Mouse (Mus musculus) heart, embryonic 13.5 days (tissue): ENCODE data around the gene Map7d1. TPM values are rescaled to one million over a fixed set of nuclear protein-coding genes. Genes with fewer than 3 reads are reported as not detected.
A peak's percentile ranks its signal among the peaks of the same experiment; 100 is the strongest.

Experiments used
- ATAC-seq: fragments of 200-750 bp; cut with Nextera tagmentation; 2 replicates; pipeline ENCODE4 v1.8.0; 2017; ENCODE audit warnings: moderate TSS enrichment; ENCODE audit not compliant: insufficient number of reproducible peaks, low FRiP score, low TSS enrichment; ENCODE audit errors: extremely low read depth
- H3K27ac ChIP-seq: fragments of 300-500 bp; sonication (generic); replicated peaks from 2 replicates; pipeline ENCODE4 v1.5.1; 2015; ENCODE audit warnings: moderate library complexity, mild to moderate bottlenecking, inconsistent platforms
- H3K27me3 ChIP-seq: fragments of 300-500 bp; sonication (generic); replicated peaks from 2 replicates; pipeline ENCODE4 v1.6.1; 2015; ENCODE audit warnings: mild to moderate bottlenecking, inconsistent platforms
- H3K36me3 ChIP-seq: fragments of 300-500 bp; sonication (generic); 2 replicates; pipeline ENCODE4 v1.6.1; 2015; ENCODE audit warnings: mild to moderate bottlenecking, inconsistent platforms
- H3K4me1 ChIP-seq: fragments of 300-500 bp; sonication (generic); 2 replicates; pipeline ENCODE4 v1.6.1; 2015; ENCODE audit warnings: inconsistent platforms
- H3K4me2 ChIP-seq: fragments of 300-500 bp; sonication (generic); 2 replicates; pipeline ENCODE4 v1.6.1; 2015; ENCODE audit warnings: inconsistent platforms, mild to moderate bottlenecking, moderate library complexity
- H3K4me3 ChIP-seq: fragments of 300-500 bp; sonication (generic); 2 replicates; pipeline ENCODE4 v1.5.1; 2015; ENCODE audit warnings: moderate library complexity, mild to moderate bottlenecking, inconsistent platforms
- H3K9ac ChIP-seq: fragments of 300-500 bp; sonication (generic); 2 replicates; pipeline ENCODE4 v1.6.1; 2015; ENCODE audit warnings: inconsistent platforms, mild to moderate bottlenecking, moderate library complexity
- H3K9me3 ChIP-seq: fragments of 300-500 bp; sonication (generic); 2 replicates; pipeline ENCODE4 v1.6.1; 2016; ENCODE audit warnings: inconsistent platforms
- WGBS: fragments of 180-500 bp; shearing (Covaris S2); methylation state at CpG from one replicate; pipeline ENCODE4 v1.1.7; 2015; ENCODE audit warnings: mixed read lengths; 5-methylcytosine and 5-hydroxymethylcytosine counted together
- polyA plus RNA-seq: library from polyadenylated mRNA; unstranded; fragments of >200 nt; fragmentation: Nextera tagmentation; extraction: Ambion mirVana; gene quantifications from 2 replicates; pipeline ENCODE4 v1.2.1, GENCODE M21; 2015

Map7d1 gene
- polyA plus RNA-seq: 36.7 and 37.1 TPM in 2 replicates

DNA sequence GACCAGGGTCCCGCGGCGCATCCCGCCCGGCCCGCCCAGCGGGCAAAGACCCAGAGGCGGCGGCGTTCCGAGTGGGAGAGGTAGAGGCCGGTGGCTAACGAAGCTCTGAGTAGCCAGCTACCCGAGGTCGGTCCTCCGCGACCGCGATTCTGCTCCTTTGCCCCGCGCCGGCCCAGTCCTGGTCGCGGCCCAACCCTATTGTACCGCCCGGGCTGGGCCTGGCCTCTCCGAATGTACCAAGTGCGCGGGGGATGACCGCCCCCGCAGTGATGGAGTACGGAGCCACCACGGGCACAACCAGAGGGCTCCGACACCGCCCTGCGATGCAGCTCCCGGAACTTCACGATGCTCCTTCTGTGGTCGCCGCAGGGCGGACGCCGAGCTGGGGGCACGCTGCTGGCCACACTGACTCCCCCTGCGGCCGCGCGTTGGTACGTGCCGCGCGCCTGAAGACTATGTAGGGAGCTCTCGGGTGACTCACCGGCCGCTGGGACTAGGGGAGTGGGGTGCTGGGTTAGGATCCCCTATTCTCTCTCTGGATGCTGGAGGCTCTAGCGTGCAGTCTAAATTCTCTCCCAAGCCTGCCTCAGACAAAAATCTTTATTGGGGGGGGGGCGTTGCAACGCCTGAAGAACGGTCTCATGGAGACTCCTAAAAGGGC is at the start of gene Map7d1:
Map7d1 (minus strand) TSS at position 213 of the 661 bp plus-strand sequence.
- Histone ChIP-seq H3K9me3 (no peaks in the 10 kb centered on the region), H3K4me2 (peak within 1 kb of the TSS; percentile 98), H3K36me3 (no peaks in the 10 kb centered on the region), H3K4me3 (peak within 1 kb of the TSS; percentile 99), H3K4me1 (peaks cover 80% of the 10 kb centered on the region), H3K27me3 (no peaks in the 10 kb centered on the region), H3K27ac (peak within 1 kb of the TSS; percentile 96), H3K9ac (peak within 1 kb of the TSS; percentile 100)
- ATAC-seq: peak; percentile 84
- WGBS: under 1% methylated on average over 59 of the region's 59 CpGs

DNA sequence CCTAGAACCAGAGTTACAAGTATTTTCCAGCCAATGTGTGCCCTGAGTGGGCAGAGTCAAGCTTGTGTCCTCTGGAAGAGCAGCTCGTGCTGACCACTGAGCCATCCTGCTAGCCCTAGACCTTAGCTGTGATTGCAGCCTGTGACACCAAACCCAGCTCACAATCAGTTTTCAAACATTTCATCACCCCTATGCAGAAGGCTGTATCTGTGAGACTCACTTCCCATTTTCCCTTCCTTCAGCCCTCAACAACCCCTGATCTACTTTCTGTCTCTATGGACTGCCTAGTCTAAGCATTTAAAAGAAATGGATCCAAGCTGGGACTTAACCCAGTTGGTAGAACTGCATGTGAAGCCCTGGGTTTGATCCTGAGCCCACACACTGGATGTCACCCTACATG is 49.3 kb upstream of the Map7d1 start:
- H3K27ac ChIP-seq: no peak overlapping the region
- peaks cover 23% of the 10 kb centered on the region for H3K4me1 ChIP-seq
- H3K27me3 ChIP-seq: peaks cover 50% of the 10 kb centered on the region
- H3K4me3 ChIP-seq: no peak overlapping the region
- no peak overlapping the region for H3K4me2 ChIP-seq
- no peak for ATAC-seq
- H3K9me3 ChIP-seq: no peaks in the 10 kb centered on the region
- H3K36me3 ChIP-seq: no peaks in the 10 kb centered on the region
- no peak overlapping the region for H3K9ac ChIP-seq
- 91% methylated on average over 1 of the region's 1 CpGs for WGBS

DNA sequence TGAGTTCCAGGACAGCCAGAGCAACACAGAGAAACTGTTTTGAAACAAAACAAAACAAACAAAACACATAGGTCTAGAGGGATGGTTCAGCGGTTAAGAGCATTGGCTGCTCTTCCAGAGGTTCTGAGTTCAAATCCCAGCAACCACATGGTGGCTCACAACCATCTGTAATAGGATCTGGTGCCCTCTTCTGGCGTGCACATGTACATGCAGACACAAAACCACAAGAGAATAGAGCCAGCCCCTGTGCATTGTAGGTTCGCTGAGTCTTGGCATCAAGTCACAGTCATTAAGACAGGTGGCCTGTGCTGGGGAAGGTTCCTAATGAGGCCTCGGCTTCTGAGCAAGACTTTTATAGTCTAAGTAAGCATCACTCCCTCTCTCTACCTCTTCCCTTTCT is 47.7 kb upstream of the Map7d1 start:
- no peak overlapping the region for H3K4me3 ChIP-seq
- H3K27ac ChIP-seq: no peak overlapping the region
- H3K36me3 ChIP-seq: no peaks in the 10 kb centered on the region
- 57% methylated on average over 4 of the region's 4 CpGs for WGBS
- H3K4me1 ChIP-seq: peaks cover 19% of the 10 kb centered on the region
- H3K9ac ChIP-seq: no peak overlapping the region
- no peak overlapping the region for H3K4me2 ChIP-seq
- peaks cover 59% of the 10 kb centered on the region for H3K27me3 ChIP-seq
- ATAC-seq: no peak
- H3K9me3 ChIP-seq: no peaks in the 10 kb centered on the region

DNA sequence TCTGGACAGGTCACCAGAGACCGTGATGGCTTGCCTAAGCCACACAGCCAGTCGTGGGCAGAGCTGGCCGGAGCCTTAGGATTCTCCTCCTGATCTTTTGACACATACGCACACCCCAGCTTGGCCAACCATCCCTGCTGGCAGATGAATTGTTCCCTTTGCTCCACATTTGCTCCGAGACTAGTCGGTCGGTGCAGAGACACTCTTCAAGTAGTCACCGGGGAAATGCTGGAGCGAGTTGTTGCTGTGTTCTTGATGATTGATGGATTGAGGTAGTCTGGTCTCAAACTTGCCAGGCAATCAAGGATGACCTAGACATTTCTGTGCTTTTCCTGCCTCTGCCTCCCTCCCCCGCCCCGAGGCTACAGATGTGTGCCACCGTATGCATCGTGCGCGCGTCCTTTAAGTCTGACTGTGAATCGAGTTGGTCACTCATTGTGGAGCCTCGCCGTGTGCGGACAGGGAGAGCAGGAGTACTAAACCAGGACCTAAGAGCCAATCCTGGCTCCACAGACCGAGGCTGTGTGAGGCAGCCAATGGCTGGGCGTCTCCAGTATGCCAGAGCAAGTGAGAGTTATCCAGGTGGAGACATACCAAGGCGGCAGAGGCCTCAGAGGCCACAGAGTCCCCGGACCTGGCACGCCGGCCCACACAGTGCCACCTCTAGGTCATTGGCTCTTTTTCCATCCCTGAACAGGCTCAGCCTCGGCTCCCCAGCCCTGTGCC is 45.6 kb upstream of the Map7d1 start:
- no peak for ATAC-seq
- WGBS: 5% methylated on average over 27 of the region's 27 CpGs
- H3K9ac ChIP-seq: peak overlapping the region; percentile 58; the same call in 1 of the 2 replicates

DNA sequence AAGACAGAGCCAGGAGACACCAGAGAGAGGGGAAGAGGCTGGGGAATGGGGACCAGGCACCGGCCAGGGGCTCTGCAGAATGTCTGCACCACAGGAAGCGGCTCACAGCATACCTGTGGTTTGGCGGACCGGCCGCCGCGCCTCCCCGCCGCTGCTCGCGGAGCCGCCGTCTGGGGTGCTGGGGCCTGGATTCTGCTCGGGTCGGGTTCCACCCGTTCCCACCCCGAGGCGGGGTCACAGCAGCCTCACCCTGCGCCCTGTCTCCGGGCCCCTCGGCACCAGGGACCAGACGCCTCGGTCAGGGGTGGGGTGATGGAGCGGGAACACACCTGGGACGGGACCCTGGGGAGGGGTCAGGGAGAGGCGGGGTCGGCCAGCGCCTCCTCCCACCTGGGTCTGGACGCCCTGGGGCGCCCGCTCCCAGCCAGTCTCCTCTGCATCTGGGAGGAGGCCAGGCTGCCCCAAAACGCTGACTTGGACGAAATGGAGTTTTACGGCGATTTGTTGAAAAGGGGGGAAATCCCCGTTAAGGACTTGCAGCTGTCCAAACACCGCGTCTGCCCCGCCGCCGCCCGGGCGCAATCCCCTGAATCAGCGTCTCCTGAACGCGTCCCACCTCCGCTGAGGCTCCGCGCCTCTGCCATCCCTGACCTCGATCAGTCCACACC is 44.9 kb upstream of the Map7d1 start:
- peaks cover 32% of the 10 kb centered on the region for H3K4me1 ChIP-seq
- H3K27ac ChIP-seq: no peak overlapping the region
- peak overlapping the region; percentile 58 for H3K9ac ChIP-seq
- H3K27me3 ChIP-seq: peaks cover 78% of the 10 kb centered on the region
- H3K4me2 ChIP-seq: peak overlapping the region; percentile 70
- ATAC-seq: no peak
- H3K9me3 ChIP-seq: no peaks in the 10 kb centered on the region
- WGBS: under 1% methylated on average over 48 of the region's 50 CpGs
- no peaks in the 10 kb centered on the region for H3K36me3 ChIP-seq
- H3K4me3 ChIP-seq: peak overlapping the region; percentile 47

More for the DNA sequence above, 45.6 kb upstream of the Map7d1 start:
- Histone ChIP-seq H3K4me3 (peak overlapping the region; percentile 47), H3K27ac (no peak overlapping the region), H3K36me3 (no peaks in the 10 kb centered on the region), H3K27me3 (peaks cover 74% of the 10 kb centered on the region), H3K4me2 (peak overlapping the region; percentile 70), H3K9me3 (no peaks in the 10 kb centered on the region), H3K4me1 (peaks cover 26% of the 10 kb centered on the region)

DNA sequence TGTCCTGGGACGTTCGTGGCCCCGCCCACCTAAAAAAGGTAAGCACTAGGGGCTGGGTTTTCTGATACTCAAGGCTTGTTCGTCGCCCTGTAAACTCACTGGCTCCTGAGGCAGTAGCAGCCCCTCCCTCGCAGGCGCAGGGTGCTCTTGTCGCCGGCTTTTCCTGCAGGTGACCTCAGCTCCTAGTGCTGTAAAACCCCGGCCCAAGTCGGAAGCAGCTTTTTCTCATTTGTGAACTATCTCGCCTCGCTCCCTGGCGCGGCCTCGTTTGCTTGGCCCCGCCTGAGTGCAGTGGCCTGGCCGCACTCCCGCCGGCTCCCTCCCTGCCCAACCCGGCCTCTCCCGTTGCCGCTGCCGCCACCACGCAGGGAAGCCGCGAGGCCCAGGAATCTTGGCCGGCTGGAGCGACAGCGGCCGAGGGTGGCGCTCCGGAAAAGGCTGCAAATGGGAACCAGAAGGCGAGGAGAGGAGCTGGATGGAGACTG is 40.5 kb upstream of the Map7d1 start:
- Histone ChIP-seq H3K27me3 (peaks cover 68% of the 10 kb centered on the region), H3K9me3 (no peaks in the 10 kb centered on the region), H3K36me3 (no peaks in the 10 kb centered on the region), H3K4me2 (peak overlapping the region; percentile 67), H3K4me3 (peak overlapping the region; percentile 41), H3K9ac (peak overlapping the region; percentile 73), H3K27ac (0 out of 2 replicates have a peak overlapping the region, but pooled peaks have one; percentile 1), H3K4me1 (peaks cover 27% of the 10 kb centered on the region)
- WGBS: 1% methylated on average over 34 of the region's 34 CpGs
- ATAC-seq: 0 out of 2 replicates have a peak, but pooled peaks have one; percentile 21

DNA sequence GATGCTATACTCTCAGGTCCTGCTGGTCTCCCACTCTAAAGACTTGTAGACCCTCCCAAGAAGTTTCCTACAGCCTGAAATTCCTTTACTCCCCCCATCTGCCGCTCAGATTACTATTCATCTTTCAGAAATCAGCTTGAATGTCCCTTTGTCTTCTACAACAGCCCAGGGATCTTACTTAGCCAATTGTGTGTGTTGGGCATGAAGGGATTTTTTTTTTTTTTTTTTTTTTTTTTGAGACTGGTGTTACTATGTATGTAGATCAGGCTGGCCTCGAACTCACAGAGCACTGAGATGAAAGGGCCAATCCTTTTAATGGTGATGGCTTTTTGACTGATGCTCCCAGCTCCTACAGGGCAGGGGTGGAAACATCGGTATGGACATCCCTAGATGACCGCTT is 39.8 kb upstream of the Map7d1 start:
- H3K27me3 ChIP-seq: peaks cover 68% of the 10 kb centered on the region
- no peak overlapping the region for H3K27ac ChIP-seq
- no peaks in the 10 kb centered on the region for H3K9me3 ChIP-seq
- H3K4me3 ChIP-seq: no peak overlapping the region
- no peak for ATAC-seq
- no peaks in the 10 kb centered on the region for H3K36me3 ChIP-seq
- WGBS: 45% methylated on average over 4 of the region's 4 CpGs
- H3K4me1 ChIP-seq: peaks cover 26% of the 10 kb centered on the region
- no peak overlapping the region for H3K9ac ChIP-seq
- H3K4me2 ChIP-seq: peak overlapping the region; percentile 67; the same call in 1 of the 2 replicates

DNA sequence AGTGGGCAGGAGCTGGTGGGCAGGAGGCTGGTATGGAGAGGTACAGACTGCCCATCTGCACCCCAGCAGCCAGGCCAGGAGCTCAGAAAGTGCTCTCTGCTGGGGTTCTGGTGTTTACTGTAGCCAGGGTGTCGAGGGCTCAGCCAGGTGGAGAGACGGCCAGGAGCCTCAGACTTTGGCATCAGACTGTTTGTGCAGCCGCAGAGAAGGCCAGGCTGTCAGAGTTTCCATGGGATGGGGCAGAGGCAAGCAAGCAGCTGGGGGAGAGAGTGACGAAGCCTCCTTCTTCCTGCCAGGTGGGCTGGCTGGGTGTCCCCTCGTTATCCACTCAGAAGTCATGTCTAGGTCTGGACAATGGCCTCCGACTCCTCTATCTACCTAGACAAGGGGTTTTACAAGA is 39.0 kb upstream of the Map7d1 start:
- no peak for ATAC-seq
- no peak overlapping the region for H3K4me2 ChIP-seq
- no peak overlapping the region for H3K9ac ChIP-seq
- H3K27ac ChIP-seq: no peak overlapping the region
- H3K4me1 ChIP-seq: peaks cover 20% of the 10 kb centered on the region
- H3K4me3 ChIP-seq: no peak overlapping the region
- H3K27me3 ChIP-seq: peaks cover 68% of the 10 kb centered on the region
- no peaks in the 10 kb centered on the region for H3K9me3 ChIP-seq
- no peaks in the 10 kb centered on the region for H3K36me3 ChIP-seq
- WGBS: 70% methylated on average over 6 of the region's 6 CpGs

DNA sequence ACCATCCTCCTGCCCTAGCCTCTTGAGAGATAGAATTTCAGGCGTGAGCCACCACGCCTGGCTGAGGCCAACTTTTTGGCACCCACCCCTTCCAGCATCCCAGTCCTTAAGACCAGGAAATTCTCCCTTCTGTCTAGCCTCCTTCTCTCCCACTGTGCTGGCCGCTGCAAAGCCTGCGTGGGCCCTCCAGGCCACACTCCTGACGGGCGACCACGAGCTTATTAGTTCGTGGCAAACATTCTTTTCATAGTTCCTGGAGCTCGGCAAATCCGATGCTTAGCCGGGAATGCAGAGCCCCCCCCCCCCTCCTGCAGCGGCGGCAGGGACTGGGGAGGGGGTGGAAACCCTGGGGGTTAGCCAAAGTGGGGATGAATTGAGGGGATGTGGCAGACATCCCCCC is 35.1 kb upstream of the Map7d1 start:
- peaks cover 30% of the 10 kb centered on the region for H3K4me1 ChIP-seq
- ATAC-seq: no peak
- no peaks in the 10 kb centered on the region for H3K36me3 ChIP-seq
- WGBS: 25% methylated on average over 13 of the region's 13 CpGs
- no peak overlapping the region for H3K4me3 ChIP-seq
- no peak overlapping the region for H3K9ac ChIP-seq
- H3K27ac ChIP-seq: no peak overlapping the region
- no peaks in the 10 kb centered on the region for H3K9me3 ChIP-seq
- peaks cover 73% of the 10 kb centered on the region for H3K27me3 ChIP-seq
- peak overlapping the region; percentile 25 for H3K4me2 ChIP-seq

DNA sequence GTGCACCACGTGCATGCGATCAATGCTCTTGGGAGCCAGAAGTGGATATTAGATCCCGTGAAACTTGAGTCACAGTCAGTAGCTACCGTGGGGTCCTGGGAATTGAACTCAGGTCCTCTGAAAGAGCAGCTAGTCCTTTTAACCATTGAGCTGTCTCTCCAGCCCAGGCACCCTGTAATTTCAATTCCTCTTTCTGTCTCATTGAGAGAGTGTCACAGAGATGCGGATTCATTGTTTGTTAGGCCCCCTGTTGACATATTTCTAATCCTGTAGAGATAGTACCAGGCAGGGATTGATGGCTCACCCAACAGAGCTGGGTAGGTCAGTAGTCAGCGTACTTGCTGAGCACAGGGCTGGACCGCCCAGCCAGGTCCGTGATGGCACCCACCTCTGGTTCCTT is 34.2 kb upstream of the Map7d1 start:
- no peak overlapping the region for H3K4me3 ChIP-seq
- WGBS: 78% methylated on average over 8 of the region's 8 CpGs
- peaks cover 31% of the 10 kb centered on the region for H3K4me1 ChIP-seq
- H3K27me3 ChIP-seq: peaks cover 71% of the 10 kb centered on the region
- no peak overlapping the region for H3K27ac ChIP-seq
- no peak for ATAC-seq
- H3K36me3 ChIP-seq: no peaks in the 10 kb centered on the region
- H3K9ac ChIP-seq: no peak overlapping the region
- H3K9me3 ChIP-seq: 0 out of 2 replicates have a peak, but pooled peaks cover 3% of the 10 kb centered on the region
- no peak overlapping the region for H3K4me2 ChIP-seq

DNA sequence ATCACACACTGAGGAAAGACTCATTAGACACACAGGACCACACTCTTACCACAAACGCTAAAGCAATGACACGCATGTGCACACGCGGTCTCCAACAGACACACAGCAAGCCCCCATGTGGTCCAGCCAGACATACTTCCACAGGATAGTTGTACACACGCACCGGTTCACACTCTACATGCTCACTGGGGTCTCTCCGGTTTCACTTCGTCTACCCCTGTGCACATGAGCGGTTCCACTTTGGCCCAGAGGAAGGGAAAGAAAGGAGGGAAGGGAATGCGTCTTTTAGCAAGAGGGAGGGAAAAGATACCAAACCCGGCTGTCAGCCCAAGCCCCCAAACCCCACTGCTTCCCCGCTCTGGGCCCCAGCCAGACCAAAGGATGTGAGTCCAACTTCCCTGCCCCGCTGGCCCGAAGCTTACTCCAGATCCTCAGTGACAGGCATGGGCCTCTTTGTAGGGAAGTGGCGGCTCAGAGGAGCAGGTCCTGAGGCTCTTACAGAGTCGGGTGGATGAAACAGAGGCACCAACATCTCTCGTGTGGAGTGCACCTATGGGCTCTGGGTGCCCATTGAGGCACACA is 32.0 kb upstream of the Map7d1 start:
- ATAC-seq: no peak; the same call in 1 of the 2 replicates
- H3K36me3 ChIP-seq: no peaks in the 10 kb centered on the region
- peaks cover 84% of the 10 kb centered on the region for H3K27me3 ChIP-seq
- 0 out of 2 replicates have a peak overlapping the region, but pooled peaks have one; percentile 50 for H3K9ac ChIP-seq
- 0 out of 2 replicates have a peak, but pooled peaks cover 3% of the 10 kb centered on the region for H3K9me3 ChIP-seq
- no peak overlapping the region for H3K27ac ChIP-seq
- H3K4me2 ChIP-seq: peak overlapping the region; percentile 75
- peaks cover 31% of the 10 kb centered on the region for H3K4me1 ChIP-seq
- peak overlapping the region; percentile 57 for H3K4me3 ChIP-seq
- 31% methylated on average over 17 of the region's 17 CpGs for WGBS
